Mouse (Mus musculus): ENCODE measurements around the gene Drosha. TPM values are rescaled to one million over a fixed set of nuclear protein-coding genes. Genes with fewer than 3 reads are reported as not detected.

Drosha gene
- 10.5 and 10.9 TPM in 2 replicates for polyA plus RNA-seq (2015; fragmentation: Nextera tagmentation; extraction: Ambion mirVana)

GRCm38 (mm10) chr15:12824197-12824952 is at the start of gene Drosha, which contains the start of gene 6030458C11Rik:
Gene Drosha, plus strand, starts transcription at chr15:12824815.
Gene 6030458C11Rik, minus strand, starts transcription at chr15:12824649.
- no peaks in the 10 kb centered on the region for H3K27me3 ChIP-seq (ENCODE audit: control insufficient read depth, insufficient read depth, low read depth, low read length)
- peak within 1 kb of the TSS; percentile 92 for H3K9ac ChIP-seq (ENCODE audit: low read depth, low read length)
- H3K36me3 ChIP-seq (ENCODE audit: control insufficient read depth, insufficient read depth), result peaks cover 19% of the 10 kb centered on the region
- H3K4me1 ChIP-seq (ENCODE audit: control insufficient read depth, low read depth, low read length), result peaks cover 29% of the 10 kb centered on the region
- H3K27ac ChIP-seq (ENCODE audit: low read length), result peak within 1 kb of the TSS; percentile 92
- WGBS (ENCODE audit: insufficient replicate concordance), result under 1% methylated on average over 67 of the region's 67 CpGs
- H3K4me3 ChIP-seq (ENCODE audit: low read depth, low read length), result peak within 1 kb of the TSS; percentile 88
- peak; percentile 98 for ATAC-seq (ENCODE audit: low read depth)
- peak within 1 kb of the TSS; percentile 82 for H3K4me2 ChIP-seq (ENCODE audit: low read depth, low read length)
- no peaks in the 10 kb centered on the region for H3K9me3 ChIP-seq (replicated peaks; ENCODE audit: control insufficient read depth, low read length)

GRCm38 (mm10) chr15:12781296-12781695 is 43.3 kb upstream of the Drosha start:
- Histone ChIP-seq H3K9ac (ENCODE audit: low read depth, low read length) (no peak overlapping the region), H3K27me3 (ENCODE audit: control insufficient read depth, insufficient read depth, low read depth, low read length) (no peaks in the 10 kb centered on the region), H3K4me2 (ENCODE audit: low read depth, low read length) (no peak overlapping the region), H3K4me3 (ENCODE audit: low read depth, low read length) (no peak overlapping the region), H3K9me3 (replicated peaks; ENCODE audit: control insufficient read depth, low read length) (no peaks in the 10 kb centered on the region), H3K4me1 (ENCODE audit: control insufficient read depth, low read depth, low read length) (no peaks in the 10 kb centered on the region), H3K27ac (ENCODE audit: low read length) (no peak overlapping the region), H3K36me3 (ENCODE audit: control insufficient read depth, insufficient read depth) (no peaks in the 10 kb centered on the region)
- ATAC-seq (ENCODE audit: low read depth), result no peak
- 65% methylated on average over 6 of the region's 6 CpGs for WGBS (ENCODE audit: insufficient replicate concordance)

GRCm38 (mm10) chr15:12781729-12782326 is 42.8 kb upstream of the Drosha start:
- 58% methylated on average over 14 of the region's 16 CpGs for WGBS (ENCODE audit: insufficient replicate concordance)
- Histone ChIP-seq H3K9ac (ENCODE audit: low read depth, low read length) (no peak overlapping the region), H3K27me3 (ENCODE audit: control insufficient read depth, insufficient read depth, low read depth, low read length) (no peaks in the 10 kb centered on the region), H3K27ac (ENCODE audit: low read length) (no peak overlapping the region), H3K9me3 (replicated peaks; ENCODE audit: control insufficient read depth, low read length) (no peaks in the 10 kb centered on the region), H3K4me2 (ENCODE audit: low read depth, low read length) (no peak overlapping the region), H3K4me1 (ENCODE audit: control insufficient read depth, low read depth, low read length) (no peaks in the 10 kb centered on the region), H3K4me3 (ENCODE audit: low read depth, low read length) (no peak overlapping the region), H3K36me3 (ENCODE audit: control insufficient read depth, insufficient read depth) (no peaks in the 10 kb centered on the region)
- ATAC-seq (ENCODE audit: low read depth), result no peak

- no peak for ATAC-seq (ENCODE audit: low read depth)
Measured at GRCm38 (mm10) chr15:12788536-12788935, 36.1 kb upstream of the Drosha start.

GRCm38 (mm10) chr15:12789406-12789867 is 35.2 kb upstream of the Drosha start:
- Histone ChIP-seq H3K27ac (ENCODE audit: low read length) (no peak overlapping the region), H3K4me1 (ENCODE audit: control insufficient read depth, low read depth, low read length) (no peaks in the 10 kb centered on the region), H3K4me2 (ENCODE audit: low read depth, low read length) (no peak overlapping the region), H3K36me3 (ENCODE audit: control insufficient read depth, insufficient read depth) (no peaks in the 10 kb centered on the region), H3K4me3 (ENCODE audit: low read depth, low read length) (no peak overlapping the region), H3K9ac (ENCODE audit: low read depth, low read length) (no peak overlapping the region), H3K27me3 (ENCODE audit: control insufficient read depth, insufficient read depth, low read depth, low read length) (no peaks in the 10 kb centered on the region), H3K9me3 (replicated peaks; ENCODE audit: control insufficient read depth, low read length) (no peaks in the 10 kb centered on the region)
- 0 out of 2 replicates have a peak, but pooled peaks have one; percentile 21 for ATAC-seq (ENCODE audit: low read depth)
- WGBS (ENCODE audit: insufficient replicate concordance), result 35% methylated on average over 10 of the region's 10 CpGs

More at GRCm38 (mm10) chr15:12788536-12788935, 36.1 kb upstream of the Drosha start:
- H3K27ac ChIP-seq (ENCODE audit: low read length), result no peak overlapping the region
- no peak overlapping the region for H3K4me3 ChIP-seq (ENCODE audit: low read depth, low read length)
- no peak overlapping the region for H3K4me2 ChIP-seq (ENCODE audit: low read depth, low read length)
- no peaks in the 10 kb centered on the region for H3K9me3 ChIP-seq (replicated peaks; ENCODE audit: control insufficient read depth, low read length)
- WGBS (ENCODE audit: insufficient replicate concordance), result 55% methylated on average over 5 of the region's 5 CpGs
- H3K36me3 ChIP-seq (ENCODE audit: control insufficient read depth, insufficient read depth), result no peaks in the 10 kb centered on the region
- H3K9ac ChIP-seq (ENCODE audit: low read depth, low read length), result no peak overlapping the region
- no peaks in the 10 kb centered on the region for H3K27me3 ChIP-seq (ENCODE audit: control insufficient read depth, insufficient read depth, low read depth, low read length)
- H3K4me1 ChIP-seq (ENCODE audit: control insufficient read depth, low read depth, low read length), result no peaks in the 10 kb centered on the region

GRCm38 (mm10) chr15:12794311-12794710 is 30.3 kb upstream of the Drosha start:
- Histone ChIP-seq H3K4me1 (ENCODE audit: control insufficient read depth, low read depth, low read length) (no peaks in the 10 kb centered on the region), H3K27ac (ENCODE audit: low read length) (no peak overlapping the region), H3K27me3 (ENCODE audit: control insufficient read depth, insufficient read depth, low read depth, low read length) (no peaks in the 10 kb centered on the region), H3K4me2 (ENCODE audit: low read depth, low read length) (no peak overlapping the region), H3K9me3 (replicated peaks; ENCODE audit: control insufficient read depth, low read length) (no peaks in the 10 kb centered on the region), H3K36me3 (ENCODE audit: control insufficient read depth, insufficient read depth) (no peaks in the 10 kb centered on the region), H3K4me3 (ENCODE audit: low read depth, low read length) (no peak overlapping the region), H3K9ac (ENCODE audit: low read depth, low read length) (no peak overlapping the region)
- ATAC-seq (ENCODE audit: low read depth), result no peak
- 62% methylated on average over 6 of the region's 6 CpGs for WGBS (ENCODE audit: insufficient replicate concordance)

- Histone ChIP-seq H3K4me3 (ENCODE audit: low read depth, low read length) (no peak overlapping the region), H3K27me3 (ENCODE audit: control insufficient read depth, insufficient read depth, low read depth, low read length) (no peaks in the 10 kb centered on the region), H3K9me3 (replicated peaks; ENCODE audit: control insufficient read depth, low read length) (no peaks in the 10 kb centered on the region), H3K36me3 (ENCODE audit: control insufficient read depth, insufficient read depth) (no peaks in the 10 kb centered on the region), H3K9ac (ENCODE audit: low read depth, low read length) (no peak overlapping the region), H3K27ac (ENCODE audit: low read length) (no peak overlapping the region), H3K4me2 (ENCODE audit: low read depth, low read length) (no peak overlapping the region), H3K4me1 (ENCODE audit: control insufficient read depth, low read depth, low read length) (no peaks in the 10 kb centered on the region)
- 0% methylated on average over 2 of the region's 2 CpGs for WGBS (ENCODE audit: insufficient replicate concordance)
- ATAC-seq (ENCODE audit: low read depth), result no peak
Measured at GRCm38 (mm10) chr15:12795457-12795894, 29.1 kb upstream of the Drosha start.

GRCm38 (mm10) chr15:12795909-12796470 is 28.6 kb upstream of the Drosha start:
- WGBS (ENCODE audit: insufficient replicate concordance), result 61% methylated on average over 13 of the region's 13 CpGs

GRCm38 (mm10) chr15:12798043-12798442 is 26.6 kb upstream of the Drosha start:
- no peak for ATAC-seq (ENCODE audit: low read depth)

More at GRCm38 (mm10) chr15:12795909-12796470, 28.6 kb upstream of the Drosha start:
- Histone ChIP-seq H3K27ac (ENCODE audit: low read length) (no peak overlapping the region), H3K4me2 (ENCODE audit: low read depth, low read length) (no peak overlapping the region), H3K36me3 (ENCODE audit: control insufficient read depth, insufficient read depth) (no peaks in the 10 kb centered on the region), H3K9me3 (replicated peaks; ENCODE audit: control insufficient read depth, low read length) (no peaks in the 10 kb centered on the region), H3K27me3 (ENCODE audit: control insufficient read depth, insufficient read depth, low read depth, low read length) (no peaks in the 10 kb centered on the region), H3K9ac (ENCODE audit: low read depth, low read length) (no peak overlapping the region), H3K4me3 (ENCODE audit: low read depth, low read length) (no peak overlapping the region), H3K4me1 (ENCODE audit: control insufficient read depth, low read depth, low read length) (no peaks in the 10 kb centered on the region)
- no peak for ATAC-seq (ENCODE audit: low read depth)

More at GRCm38 (mm10) chr15:12798043-12798442, 26.6 kb upstream of the Drosha start:
- H3K36me3 ChIP-seq (ENCODE audit: control insufficient read depth, insufficient read depth), result no peaks in the 10 kb centered on the region
- no peak overlapping the region for H3K4me2 ChIP-seq (ENCODE audit: low read depth, low read length)
- no peak overlapping the region for H3K27ac ChIP-seq (ENCODE audit: low read length)
- no peaks in the 10 kb centered on the region for H3K9me3 ChIP-seq (replicated peaks; ENCODE audit: control insufficient read depth, low read length)
- no peak overlapping the region for H3K9ac ChIP-seq (ENCODE audit: low read depth, low read length)
- no peaks in the 10 kb centered on the region for H3K4me1 ChIP-seq (ENCODE audit: control insufficient read depth, low read depth, low read length)
- 61% methylated on average over 6 of the region's 6 CpGs for WGBS (ENCODE audit: insufficient replicate concordance)
- no peak overlapping the region for H3K4me3 ChIP-seq (ENCODE audit: low read depth, low read length)
- no peaks in the 10 kb centered on the region for H3K27me3 ChIP-seq (ENCODE audit: control insufficient read depth, insufficient read depth, low read depth, low read length)

All from liver, embryonic 16.5 days (tissue).